Mouse (Mus musculus): Measurements from ENCODE around the gene Rps15. TPM values are rescaled to one million over a fixed set of nuclear protein-coding genes. Genes with fewer than 3 reads are reported as not detected.

Rps15 gene
- polyA plus RNA-seq, 1 experiment from 2014 or later = 538 TPM

DNA sequence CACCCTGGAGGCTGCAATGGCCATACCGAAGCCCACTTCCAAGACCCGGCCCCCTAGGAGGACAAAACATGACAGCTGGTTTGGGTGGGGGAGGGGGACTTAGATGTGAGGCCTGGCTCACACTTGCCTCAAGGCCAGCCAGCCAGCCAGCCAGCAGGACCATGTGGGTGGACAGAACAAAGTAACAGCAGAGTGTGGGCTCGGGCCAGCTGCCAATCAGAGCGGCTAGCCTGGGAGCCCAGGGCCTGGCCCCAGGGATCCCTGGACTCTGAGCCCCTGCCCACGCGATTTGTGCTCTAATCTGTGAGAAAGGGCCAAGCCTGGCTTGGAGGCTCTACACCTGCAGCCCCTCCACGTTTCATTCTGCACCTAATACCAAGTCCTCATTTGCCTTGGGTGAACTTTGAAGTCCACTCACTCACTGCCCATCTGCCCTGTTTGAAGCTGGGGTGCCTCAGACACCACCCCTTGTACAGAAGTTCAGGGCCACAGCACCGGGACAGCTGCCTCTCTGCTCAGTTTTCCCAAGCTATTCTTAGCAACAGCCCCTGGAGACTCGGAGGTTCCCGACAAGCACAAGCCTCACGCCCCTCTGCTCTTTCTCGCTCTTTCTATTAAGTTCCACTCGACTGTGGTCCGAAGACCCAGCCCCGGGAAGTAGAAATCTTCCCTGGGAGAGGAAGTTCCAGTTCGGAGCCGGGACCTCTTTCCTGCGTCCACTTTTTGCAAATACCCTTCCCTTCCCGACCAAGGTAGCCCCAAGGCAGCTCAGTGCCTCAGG lies 32.2 kb upstream of the Rps15 start:
- Histone ChIP-seq H3K4me3 (replicated peaks; ENCODE audit: low read length) (peak overlapping the region; percentile 56), H3K9ac (replicated peaks; ENCODE audit: low read depth, low read length) (peak overlapping the region; percentile 72), H3K27me3 (replicated peaks; ENCODE audit: control insufficient read depth, insufficient read depth, low read length) (no peaks in the 10 kb centered on the region), H3K9me3 (ENCODE audit: control insufficient read depth, low read length) (no peaks in the 10 kb centered on the region), H3K4me1 (replicated peaks; ENCODE audit: control insufficient read depth, insufficient read depth, low read length) (peaks cover 26% of the 10 kb centered on the region), H3K36me3 (ENCODE audit: control insufficient read depth, insufficient read depth) (peaks cover 13% of the 10 kb centered on the region), H3K27ac (ENCODE audit: low read length) (peak overlapping the region; percentile 89), H3K4me2 (ENCODE audit: low read length) (peak overlapping the region; percentile 88)
- 3% methylated on average over 19 of the region's 19 CpGs for WGBS
- no peak for ATAC-seq

DNA sequence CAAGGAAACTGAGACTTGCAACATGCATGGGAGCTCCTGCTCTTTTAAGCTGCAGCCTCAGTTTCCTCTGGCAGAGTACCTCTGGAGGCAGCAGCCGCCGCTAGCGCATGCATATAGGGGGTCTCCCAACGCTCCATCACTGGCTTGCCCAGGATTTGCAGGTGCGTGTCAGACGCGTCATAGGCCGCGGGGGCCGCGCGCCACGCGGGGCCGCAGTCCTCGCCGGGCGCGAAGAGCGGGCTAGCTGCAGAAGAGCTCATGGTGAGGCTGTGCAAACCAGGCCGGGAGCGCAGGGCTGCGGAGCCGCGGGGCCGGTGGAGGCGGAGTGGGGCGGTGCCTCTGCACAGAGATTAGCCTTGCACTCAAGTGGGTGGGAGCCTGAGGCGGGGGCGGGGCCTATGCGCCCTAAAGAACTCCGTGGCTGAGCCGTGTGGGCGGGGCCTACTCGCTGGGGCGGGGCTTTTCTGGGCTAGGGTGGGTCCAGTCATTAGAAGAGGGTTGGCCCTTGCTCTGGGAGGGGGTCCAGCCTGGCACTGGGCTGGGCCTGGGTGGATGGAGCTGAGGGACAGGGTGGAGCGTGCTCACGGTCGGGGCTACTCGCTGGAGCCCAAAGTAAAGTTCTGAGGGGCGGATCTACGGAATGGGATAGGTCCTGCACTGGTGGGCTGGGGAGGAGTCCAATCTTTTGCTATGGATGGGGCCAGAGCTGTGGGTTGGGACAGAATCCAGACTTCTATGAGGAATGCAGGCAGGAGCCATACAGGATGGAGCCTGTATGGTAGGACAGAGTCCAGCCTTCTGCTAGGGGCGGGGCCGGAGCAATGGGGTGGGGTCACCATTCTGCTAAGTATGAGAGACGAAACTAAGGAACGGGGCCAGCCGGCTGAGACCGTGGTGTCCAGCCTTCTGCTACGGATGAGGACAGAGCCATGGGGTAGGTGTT lies 31.3 kb upstream of the Rps15 start, which contains the start of the genes Gamt and Dazap1:
Gamt (minus strand) TSS at position 371 of the 943 bp plus-strand sequence.
Dazap1 (plus strand) TSS at position 845 of the 943 bp plus-strand sequence.
- H3K36me3 ChIP-seq (ENCODE audit: control insufficient read depth, insufficient read depth) = peaks cover 6% of the 10 kb centered on the region
- peak within 1 kb of the TSS; percentile 89 for H3K27ac ChIP-seq (ENCODE audit: low read length)
- peaks cover 31% of the 10 kb centered on the region for H3K4me1 ChIP-seq (replicated peaks; ENCODE audit: control insufficient read depth, insufficient read depth, low read length)
- H3K4me2 ChIP-seq (ENCODE audit: low read length) = peak within 1 kb of the TSS; percentile 88
- H3K9ac ChIP-seq (replicated peaks; ENCODE audit: low read depth, low read length) = peak within 1 kb of the TSS; percentile 72
- WGBS = under 1% methylated on average over 49 of the region's 49 CpGs
- H3K4me3 ChIP-seq (replicated peaks; ENCODE audit: low read length) = peak within 1 kb of the TSS; percentile 56
- H3K27me3 ChIP-seq (replicated peaks; ENCODE audit: control insufficient read depth, insufficient read depth, low read length) = no peaks in the 10 kb centered on the region
- no peaks in the 10 kb centered on the region for H3K9me3 ChIP-seq (ENCODE audit: control insufficient read depth, low read length)
- ATAC-seq = peak; percentile 81

DNA sequence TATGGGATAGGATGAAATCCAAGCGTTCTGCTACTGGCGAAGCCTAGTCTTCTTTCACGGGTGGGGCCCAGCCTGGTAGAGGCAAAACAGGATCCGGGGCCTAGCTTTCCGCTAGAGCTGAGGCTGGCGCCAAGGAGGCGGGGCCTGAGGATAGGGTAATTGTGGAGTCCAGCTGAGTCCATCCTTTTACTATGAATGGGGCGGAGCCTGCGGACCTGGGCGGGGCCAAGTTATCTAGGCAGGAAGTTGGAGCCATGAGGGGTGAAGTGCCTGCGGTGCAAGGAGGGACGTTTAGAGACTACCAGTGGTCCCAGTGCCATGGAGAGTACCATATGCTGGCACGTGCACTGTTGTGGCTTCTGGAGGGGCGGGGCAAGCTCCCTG lies 30.7 kb upstream of the Rps15 start:
- Histone ChIP-seq H3K27ac (ENCODE audit: low read length) (peak overlapping the region; percentile 89), H3K9me3 (ENCODE audit: control insufficient read depth, low read length) (no peaks in the 10 kb centered on the region), H3K27me3 (replicated peaks; ENCODE audit: control insufficient read depth, insufficient read depth, low read length) (no peaks in the 10 kb centered on the region), H3K4me2 (ENCODE audit: low read length) (peak overlapping the region; percentile 88), H3K36me3 (ENCODE audit: control insufficient read depth, insufficient read depth) (peaks cover 3% of the 10 kb centered on the region; the same call in 1 of the 2 replicates), H3K9ac (replicated peaks; ENCODE audit: low read depth, low read length) (peak overlapping the region; percentile 72), H3K4me3 (replicated peaks; ENCODE audit: low read length) (peak overlapping the region; percentile 56), H3K4me1 (replicated peaks; ENCODE audit: control insufficient read depth, insufficient read depth, low read length) (peaks cover 37% of the 10 kb centered on the region)
- WGBS = 0% methylated on average over 14 of the region's 14 CpGs
- peak; percentile 31 for ATAC-seq

GRCm38 (mm10) chr10:80262169-80262568 lies 30.1 kb upstream of the Rps15 start:
- Histone ChIP-seq H3K4me1 (replicated peaks; ENCODE audit: control insufficient read depth, insufficient read depth, low read length) (peaks cover 43% of the 10 kb centered on the region), H3K27me3 (replicated peaks; ENCODE audit: control insufficient read depth, insufficient read depth, low read length) (no peaks in the 10 kb centered on the region), H3K4me3 (replicated peaks; ENCODE audit: low read length) (no peak overlapping the region), H3K27ac (ENCODE audit: low read length) (no peak overlapping the region), H3K4me2 (ENCODE audit: low read length) (peak overlapping the region; percentile 88), H3K9ac (replicated peaks; ENCODE audit: low read depth, low read length) (no peak overlapping the region), H3K36me3 (ENCODE audit: control insufficient read depth, insufficient read depth) (no peaks in the 10 kb centered on the region), H3K9me3 (ENCODE audit: control insufficient read depth, low read length) (no peaks in the 10 kb centered on the region)
- 64% methylated on average over 12 of the region's 12 CpGs for WGBS
- no peak for ATAC-seq

- H3K27me3 ChIP-seq (replicated peaks; ENCODE audit: control insufficient read depth, insufficient read depth, low read length) = no peaks in the 10 kb centered on the region
- no peak for ATAC-seq
Observed at GRCm38 (mm10) chr10:80262776-80263365, 29.4 kb upstream of the Rps15 start.

GRCm38 (mm10) chr10:80264341-80265148 lies 27.7 kb upstream of the Rps15 start:
- Histone ChIP-seq H3K27me3 (replicated peaks; ENCODE audit: control insufficient read depth, insufficient read depth, low read length) (no peaks in the 10 kb centered on the region), H3K27ac (ENCODE audit: low read length) (peak overlapping the region; percentile 55), H3K9ac (replicated peaks; ENCODE audit: low read depth, low read length) (peak overlapping the region; percentile 98), H3K36me3 (ENCODE audit: control insufficient read depth, insufficient read depth) (no peaks in the 10 kb centered on the region), H3K9me3 (ENCODE audit: control insufficient read depth, low read length) (no peaks in the 10 kb centered on the region), H3K4me2 (ENCODE audit: low read length) (peak overlapping the region; percentile 89), H3K4me1 (replicated peaks; ENCODE audit: control insufficient read depth, insufficient read depth, low read length) (peaks cover 61% of the 10 kb centered on the region), H3K4me3 (replicated peaks; ENCODE audit: low read length) (peak overlapping the region; percentile 84)
- WGBS = 2% methylated on average over 79 of the region's 81 CpGs
- ATAC-seq = peak; percentile 76

More at GRCm38 (mm10) chr10:80262776-80263365, 29.4 kb upstream of the Rps15 start:
- Histone ChIP-seq H3K9ac (replicated peaks; ENCODE audit: low read depth, low read length) (no peak overlapping the region), H3K4me2 (ENCODE audit: low read length) (no peak overlapping the region), H3K9me3 (ENCODE audit: control insufficient read depth, low read length) (no peaks in the 10 kb centered on the region), H3K4me1 (replicated peaks; ENCODE audit: control insufficient read depth, insufficient read depth, low read length) (peaks cover 50% of the 10 kb centered on the region), H3K27ac (ENCODE audit: low read length) (no peak overlapping the region), H3K36me3 (ENCODE audit: control insufficient read depth, insufficient read depth) (no peaks in the 10 kb centered on the region), H3K4me3 (replicated peaks; ENCODE audit: low read length) (no peak overlapping the region)
- WGBS = 94% methylated on average over 10 of the region's 10 CpGs

- WGBS = under 1% methylated on average over 18 of the region's 18 CpGs
- peak overlapping the region; percentile 98 for H3K9ac ChIP-seq (replicated peaks; ENCODE audit: low read depth, low read length)
- H3K4me3 ChIP-seq (replicated peaks; ENCODE audit: low read length) = peak overlapping the region; percentile 84
- no peaks in the 10 kb centered on the region for H3K27me3 ChIP-seq (replicated peaks; ENCODE audit: control insufficient read depth, insufficient read depth, low read length)
- H3K36me3 ChIP-seq (ENCODE audit: control insufficient read depth, insufficient read depth) = no peaks in the 10 kb centered on the region
- H3K9me3 ChIP-seq (ENCODE audit: control insufficient read depth, low read length) = no peaks in the 10 kb centered on the region
- H3K4me1 ChIP-seq (replicated peaks; ENCODE audit: control insufficient read depth, insufficient read depth, low read length) = peaks cover 60% of the 10 kb centered on the region
- peak overlapping the region; percentile 49; the same call in 1 of the 2 replicates for H3K27ac ChIP-seq (ENCODE audit: low read length)
- H3K4me2 ChIP-seq (ENCODE audit: low read length) = peak overlapping the region; percentile 89
- ATAC-seq = no peak
Observed at GRCm38 (mm10) chr10:80265149-80265486, 27.1 kb upstream of the Rps15 start.

DNA sequence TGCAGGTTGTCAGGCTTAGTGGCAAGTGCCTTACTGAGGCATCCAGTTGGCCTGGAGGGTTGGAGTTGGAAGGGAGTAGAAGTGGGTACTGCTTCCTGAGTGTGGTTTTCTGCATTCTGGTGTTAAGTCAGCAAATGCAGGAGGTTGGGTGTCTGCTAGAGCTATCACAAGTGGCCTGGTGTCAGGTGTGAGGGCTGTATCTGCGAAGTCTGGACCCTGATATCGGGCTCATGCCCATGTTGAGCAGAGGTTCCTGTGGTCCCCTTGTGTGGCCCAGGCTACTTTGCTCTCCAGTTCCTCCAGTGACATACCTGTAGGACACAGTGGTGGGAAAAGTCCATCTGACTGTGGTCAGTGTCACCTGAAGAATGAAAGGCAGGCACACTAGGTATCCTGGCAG lies 22.2 kb upstream of the Rps15 start:
- Histone ChIP-seq H3K4me1 (replicated peaks; ENCODE audit: control insufficient read depth, insufficient read depth, low read length) (peaks cover 55% of the 10 kb centered on the region), H3K27me3 (replicated peaks; ENCODE audit: control insufficient read depth, insufficient read depth, low read length) (no peaks in the 10 kb centered on the region), H3K36me3 (ENCODE audit: control insufficient read depth, insufficient read depth) (peaks cover 4% of the 10 kb centered on the region; the same call in 1 of the 2 replicates), H3K4me3 (replicated peaks; ENCODE audit: low read length) (no peak overlapping the region), H3K9me3 (ENCODE audit: control insufficient read depth, low read length) (no peaks in the 10 kb centered on the region), H3K27ac (ENCODE audit: low read length) (no peak overlapping the region), H3K4me2 (ENCODE audit: low read length) (no peak overlapping the region), H3K9ac (replicated peaks; ENCODE audit: low read depth, low read length) (no peak overlapping the region)
- ATAC-seq = no peak
- WGBS = 90% methylated on average over 2 of the region's 2 CpGs
